In genomic region chr13:44730939-44731551, GRCm38 (mm10) we compare ENCODE assay signal across 8 mouse cellular contexts. TPM values are rescaled to one million over a fixed set of nuclear protein-coding genes. Genes with fewer than 3 reads are reported as not detected.
DNase-seq lines count a peak whose midpoint lies in the region; ATAC-seq and TF ChIP-seq lines count a peak whose summit lies in the region.

No protein-coding gene starts in this region.

- peak; percentile 83 for ATAC-seq in forebrain, embryonic 12.5 days (ENCODE audit: low FRiP score)
- peak; percentile 66 for ATAC-seq in heart, postnatal 0 days (ENCODE audit: insufficient read depth, low read depth)
- peak; percentile 49 for ATAC-seq in liver, embryonic 16.5 days (ENCODE audit: low read depth)
- peak; percentile 81 for ATAC-seq in neural tube, embryonic 12.5 days (ENCODE audit: low FRiP score, low read depth)
- ATAC-seq in stomach, postnatal 0 days (ENCODE audit: low FRiP score, low TSS enrichment), result peak; percentile 74

- H3K4me2 ChIP-seq in forebrain, embryonic 12.5 days, result peak overlapping the region; percentile 81
- H3K4me2 ChIP-seq in heart, postnatal 0 days (ENCODE audit: low read depth, low read length), result peak overlapping the region; percentile 89
- peak overlapping the region; percentile 97 for H3K4me2 ChIP-seq in liver, embryonic 16.5 days (ENCODE audit: low read depth, low read length)
- peak overlapping the region; percentile 98 for H3K4me2 ChIP-seq in neural tube, embryonic 12.5 days (replicated peaks)
- H3K4me2 ChIP-seq in stomach, postnatal 0 days (replicated peaks; ENCODE audit: low read depth), result peak overlapping the region; percentile 67

- no peak for TF ChIP-seq CTCF in E14TG2a.4 (conservative IDR thresholded peaks at IDR 0.05; ENCODE audit: low read length)
- no peak for TF ChIP-seq CTCF in heart, postnatal 0 days (IDR thresholded peaks at IDR 0.05; ENCODE audit: low read depth)
- 0 out of 2 replicates have a peak, but pooled peaks have one; percentile 5 for TF ChIP-seq CTCF in stomach, postnatal 0 days (IDR thresholded peaks at IDR 0.05; ENCODE audit: low read depth)

- peak overlapping the region; percentile 89 for H3K9ac ChIP-seq in forebrain, embryonic 12.5 days
- peak overlapping the region; percentile 90 for H3K9ac ChIP-seq in heart, postnatal 0 days (replicated peaks; ENCODE audit: low read depth, low read length)
- H3K9ac ChIP-seq in liver, embryonic 16.5 days (ENCODE audit: low read depth, low read length), result peak overlapping the region; percentile 95
- H3K9ac ChIP-seq in neural tube, embryonic 12.5 days, result peak overlapping the region; percentile 76
- peak overlapping the region; percentile 86 for H3K9ac ChIP-seq in stomach, postnatal 0 days (ENCODE audit: low read length)

- no peaks in the 10 kb centered on the region for H3K9me3 ChIP-seq in E14TG2a.4 (ENCODE audit: low read length)
- H3K9me3 ChIP-seq in forebrain, embryonic 12.5 days, result no peaks in the 10 kb centered on the region
- no peaks in the 10 kb centered on the region for H3K9me3 ChIP-seq in heart, postnatal 0 days (replicated peaks; ENCODE audit: control insufficient read depth, low read length)
- no peaks in the 10 kb centered on the region for H3K9me3 ChIP-seq in liver, embryonic 16.5 days (replicated peaks; ENCODE audit: control insufficient read depth, low read length)
- H3K9me3 ChIP-seq in neural tube, embryonic 12.5 days, result no peaks in the 10 kb centered on the region
- H3K9me3 ChIP-seq in stomach, postnatal 0 days (ENCODE audit: control insufficient read depth, low read length), result no peaks in the 10 kb centered on the region

- no peaks in the 10 kb centered on the region for H3K27me3 ChIP-seq in E14TG2a.4 (ENCODE audit: insufficient read depth, low read length)
- H3K27me3 ChIP-seq in forebrain, embryonic 12.5 days, result no peaks in the 10 kb centered on the region
- no peaks in the 10 kb centered on the region for H3K27me3 ChIP-seq in heart, postnatal 0 days (ENCODE audit: control insufficient read depth, insufficient read depth, low read length)
- H3K27me3 ChIP-seq in liver, embryonic 16.5 days (ENCODE audit: control insufficient read depth, insufficient read depth, low read depth, low read length), result no peaks in the 10 kb centered on the region
- H3K27me3 ChIP-seq in neural tube, embryonic 12.5 days (replicated peaks), result no peaks in the 10 kb centered on the region
- H3K27me3 ChIP-seq in stomach, postnatal 0 days (ENCODE audit: control insufficient read depth, insufficient read depth, low read length), result no peaks in the 10 kb centered on the region

- peak overlapping the region; percentile 95 for H3K4me3 ChIP-seq in E14TG2a.4 (replicated peaks; ENCODE audit: low read length)
- H3K4me3 ChIP-seq in forebrain, embryonic 12.5 days (replicated peaks), result peak overlapping the region; percentile 77
- H3K4me3 ChIP-seq in heart, postnatal 0 days (ENCODE audit: low read depth, low read length), result peak overlapping the region; percentile 70
- H3K4me3 ChIP-seq in liver, embryonic 16.5 days (ENCODE audit: low read depth, low read length), result peak overlapping the region; percentile 85
- H3K4me3 ChIP-seq in neural tube, embryonic 12.5 days, result peak overlapping the region; percentile 69
- peak overlapping the region; percentile 73 for H3K4me3 ChIP-seq in stomach, postnatal 0 days (ENCODE audit: low read depth, low read length)

- H3K27ac ChIP-seq in forebrain, embryonic 12.5 days, result peak overlapping the region; percentile 96
- H3K27ac ChIP-seq in heart, postnatal 0 days (ENCODE audit: low read depth), result peak overlapping the region; percentile 93
- H3K27ac ChIP-seq in liver, embryonic 16.5 days (ENCODE audit: low read length), result peak overlapping the region; percentile 96
- peak overlapping the region; percentile 83 for H3K27ac ChIP-seq in neural tube, embryonic 12.5 days
- peak overlapping the region; percentile 92 for H3K27ac ChIP-seq in stomach, postnatal 0 days (replicated peaks)

- peak; percentile 84 for DNase-seq in c-Kit-positive CD71-positive TER-119-positive erythroid progenitor cells, embryonic 14.5 days (ENCODE audit: low spot score)
- peak; percentile 97 for DNase-seq in heart, postnatal 0 days (ENCODE audit: low spot score)
- peak; percentile 87 to 92 for DNase-seq in kidney, postnatal 4 days
- peak; percentile 85 for DNase-seq in stomach, postnatal 0 days (ENCODE audit: low spot score)

- H3K4me1 ChIP-seq in E14TG2a.4 (replicated peaks; ENCODE audit: low read depth, low read length), result peaks cover 52% of the 10 kb centered on the region
- peaks cover 32% of the 10 kb centered on the region for H3K4me1 ChIP-seq in forebrain, embryonic 12.5 days
- H3K4me1 ChIP-seq in heart, postnatal 0 days (ENCODE audit: control insufficient read depth, insufficient read depth), result peaks cover 25% of the 10 kb centered on the region
- H3K4me1 ChIP-seq in liver, embryonic 16.5 days (ENCODE audit: control insufficient read depth, low read depth, low read length), result peaks cover 27% of the 10 kb centered on the region
- peaks cover 27% of the 10 kb centered on the region for H3K4me1 ChIP-seq in neural tube, embryonic 12.5 days
- 0 out of 2 replicates have a peak, but pooled peaks cover 3% of the 10 kb centered on the region for H3K4me1 ChIP-seq in stomach, postnatal 0 days (replicated peaks; ENCODE audit: control insufficient read depth, insufficient read depth)

- TF ChIP-seq EP300 in heart, postnatal 0 days (IDR thresholded peaks at IDR 0.05; ENCODE audit: low read depth), result no peak
- TF ChIP-seq EP300 in stomach, postnatal 0 days (optimal IDR thresholded peaks at IDR 0.05), result no peak

- 0% methylated on average over 37 of the region's 41 CpGs for WGBS in forebrain, embryonic 12.5 days
- WGBS in heart, postnatal 0 days, result under 1% methylated on average over 38 of the region's 41 CpGs
- under 1% methylated on average over 39 of the region's 41 CpGs for WGBS in liver, embryonic 16.5 days (ENCODE audit: insufficient replicate concordance)
- WGBS in neural tube, embryonic 12.5 days, result under 1% methylated on average over 37 of the region's 41 CpGs
- WGBS in stomach, postnatal 0 days, result 0% methylated on average over 35 of the region's 41 CpGs

- H3K36me3 ChIP-seq in E14TG2a.4 (ENCODE audit: insufficient read depth, low read length), result peaks cover 30% of the 10 kb centered on the region
- no peaks in the 10 kb centered on the region for H3K36me3 ChIP-seq in forebrain, embryonic 12.5 days (replicated peaks)
- no peaks in the 10 kb centered on the region for H3K36me3 ChIP-seq in heart, postnatal 0 days (replicated peaks; ENCODE audit: control insufficient read depth, insufficient read depth, low read length)
- H3K36me3 ChIP-seq in liver, embryonic 16.5 days (ENCODE audit: control insufficient read depth, insufficient read depth), result no peaks in the 10 kb centered on the region
- no peaks in the 10 kb centered on the region for H3K36me3 ChIP-seq in neural tube, embryonic 12.5 days
- no peaks in the 10 kb centered on the region for H3K36me3 ChIP-seq in stomach, postnatal 0 days (ENCODE audit: control insufficient read depth, insufficient read depth, low read length)

RNA-seq across cellular contexts. Expression of gene Jarid2, which starts 1.8 kb away (rescaled TPM):
- 67.3 and 70.4 TPM in 2 replicates for polyA plus RNA-seq in forebrain, embryonic 12.5 days (2016; fragmentation: Nextera tagmentation; extraction: Ambion mirVana)
- total RNA-seq in heart, postnatal 0 days (2014; rRNA removed; ENCODE audit: low replicate concordance), result 10.2 and 20.1 TPM in 2 replicates
- 15.9 and 17.7 TPM in 2 replicates for polyA plus RNA-seq in heart, postnatal 0 days (2015; fragmentation: Nextera tagmentation; extraction: Ambion mirVana)
- polyA plus RNA-seq in liver, embryonic 16.5 days (2015; fragmentation: Nextera tagmentation; extraction: Ambion mirVana), result 10.8 and 12.2 TPM in 2 replicates
- polyA plus RNA-seq in neural tube, embryonic 12.5 days (2016; fragmentation: Nextera tagmentation; extraction: Ambion mirVana), result 85.5 and 93.6 TPM in 2 replicates
- polyA plus RNA-seq in stomach, postnatal 0 days (2015; fragmentation: Nextera tagmentation; extraction: Ambion mirVana), result 8.0 and 8.3 TPM in 2 replicates

Comparison
In these comparisons a context has a peak if more than half of its experiments do, and no peak if none do; other contexts are left out.
1. Peak in every context shown above with its lines: DNase-seq, ATAC-seq, H3K4me3 ChIP-seq and H3K27ac ChIP-seq.